Mouse (Mus musculus): Measurements from ENCODE around the gene Npdc1. TPM values are rescaled to one million over a fixed set of nuclear protein-coding genes. Genes with fewer than 3 reads are reported as not detected.

Gene Npdc1
- polyA plus RNA-seq, 1 experiment from 2014 or later = 106 TPM

GRCm38 (mm10) chr2:25456205-25456953 is 57.2 kb downstream of the Npdc1 start, which contains the start of gene Clic3:
Gene Clic3, plus strand, starts transcription at chr2:25456838.
- Histone ChIP-seq H3K4me1 (ENCODE audit: control insufficient read depth, insufficient read depth, low read length) (peaks cover 9% of the 10 kb centered on the region), H3K36me3 (ENCODE audit: control insufficient read depth, insufficient read depth, low read length) (no peaks in the 10 kb centered on the region), H3K4me3 (ENCODE audit: low read depth, low read length) (no peak within 1 kb of the TSS), H3K27me3 (ENCODE audit: control insufficient read depth, insufficient read depth, low read length) (no peaks in the 10 kb centered on the region), H3K9me3 (ENCODE audit: control insufficient read depth, low read length) (no peaks in the 10 kb centered on the region), H3K27ac (ENCODE audit: low read depth, low read length) (no peak within 1 kb of the TSS), H3K9ac (ENCODE audit: low read length) (no peak within 1 kb of the TSS), H3K4me2 (no peak within 1 kb of the TSS)
- WGBS = 66% methylated on average over 14 of the region's 14 CpGs
- no peak for ATAC-seq (ENCODE audit: low FRiP score)
- DNase-seq (ENCODE audit: low spot score, missing footprints) = no peak

- Histone ChIP-seq H3K4me3 (ENCODE audit: low read depth, low read length) (no peak overlapping the region), H3K9ac (ENCODE audit: low read length) (no peak overlapping the region), H3K9me3 (ENCODE audit: control insufficient read depth, low read length) (no peaks in the 10 kb centered on the region), H3K4me1 (ENCODE audit: control insufficient read depth, insufficient read depth, low read length) (peaks cover 10% of the 10 kb centered on the region), H3K27ac (ENCODE audit: low read depth, low read length) (no peak overlapping the region), H3K4me2 (no peak overlapping the region), H3K36me3 (ENCODE audit: control insufficient read depth, insufficient read depth, low read length) (no peaks in the 10 kb centered on the region), H3K27me3 (ENCODE audit: control insufficient read depth, insufficient read depth, low read length) (no peaks in the 10 kb centered on the region)
- WGBS = 81% methylated on average over 9 of the region's 9 CpGs
- ATAC-seq (ENCODE audit: low FRiP score) (no peak), DNase-seq (ENCODE audit: low spot score, missing footprints) (no peak)
These were observed 58.1 kb downstream of the Npdc1 start for GRCm38 (mm10) chr2:25457022-25457896.

GRCm38 (mm10) chr2:25458911-25459310 is 59.8 kb downstream of the Npdc1 start:
- Histone ChIP-seq H3K9me3 (ENCODE audit: control insufficient read depth, low read length) (no peaks in the 10 kb centered on the region), H3K36me3 (ENCODE audit: control insufficient read depth, insufficient read depth, low read length) (no peaks in the 10 kb centered on the region), H3K4me3 (ENCODE audit: low read depth, low read length) (no peak overlapping the region), H3K4me1 (ENCODE audit: control insufficient read depth, insufficient read depth, low read length) (peaks cover 10% of the 10 kb centered on the region), H3K27me3 (ENCODE audit: control insufficient read depth, insufficient read depth, low read length) (no peaks in the 10 kb centered on the region), H3K4me2 (no peak overlapping the region), H3K27ac (ENCODE audit: low read depth, low read length) (no peak overlapping the region), H3K9ac (ENCODE audit: low read length) (no peak overlapping the region)
- no peak for ATAC-seq (ENCODE audit: low FRiP score)
- DNase-seq (ENCODE audit: low spot score, missing footprints) = no peak
- WGBS = 81% methylated on average over 5 of the region's 5 CpGs

Small RNA genes within 50 kb of the gene (microRNA-seq; reads per million reads assigned to microRNA genes)
- gene Mir3087 = not detected

Other genes with a start within 250 kb of the Npdc1 start
- gene Nrarp, start 218.6 kb upstream of the Npdc1 start, polyA plus RNA-seq (2014; fragmentation: Nextera tagmentation; extraction: Ambion mirVana) = 60.3 and 63.9 TPM in 2 replicates
- 1.4 and 1.5 TPM in 2 replicates for gene Tor4a, start 202.5 kb upstream of the Npdc1 start, polyA plus RNA-seq (2014; fragmentation: Nextera tagmentation; extraction: Ambion mirVana)
- 96.4 and 102 TPM in 2 replicates for gene Nelfb, start 187.9 kb upstream of the Npdc1 start, polyA plus RNA-seq (2014; fragmentation: Nextera tagmentation; extraction: Ambion mirVana)
- not detected in 2 replicates for gene Stpg3, start 184.7 kb upstream of the Npdc1 start, polyA plus RNA-seq (2014; fragmentation: Nextera tagmentation; extraction: Ambion mirVana)
- 0.94 TPM in 1 of 2 replicates, not detected in the other for gene Fam166a, start 180.6 kb upstream of the Npdc1 start, polyA plus RNA-seq (2014; fragmentation: Nextera tagmentation; extraction: Ambion mirVana)
- gene Tubb4b, start 174.6 kb upstream of the Npdc1 start, polyA plus RNA-seq (2014; fragmentation: Nextera tagmentation; extraction: Ambion mirVana) = 535 and 571 TPM in 2 replicates
- gene Slc34a3, start 165.0 kb upstream of the Npdc1 start, polyA plus RNA-seq (2014; fragmentation: Nextera tagmentation; extraction: Ambion mirVana) = not detected in 2 replicates
- not detected in 2 replicates for gene Rnf224, start 162.6 kb upstream of the Npdc1 start, polyA plus RNA-seq (2014; fragmentation: Nextera tagmentation; extraction: Ambion mirVana)
- 24.4 and 26.9 TPM in 2 replicates for gene Rnf208, start 157.1 kb upstream of the Npdc1 start, polyA plus RNA-seq (2014; fragmentation: Nextera tagmentation; extraction: Ambion mirVana)
- gene Cysrt1, start 156.9 kb upstream of the Npdc1 start, polyA plus RNA-seq (2014; fragmentation: Nextera tagmentation; extraction: Ambion mirVana) = 0.32 TPM in 1 of 2 replicates, not detected in the other
- 3.3 and 4.1 TPM in 2 replicates for gene AL732309.1, start 152.5 kb upstream of the Npdc1 start, polyA plus RNA-seq (2014; fragmentation: Nextera tagmentation; extraction: Ambion mirVana)
- 14.7 and 16.0 TPM in 2 replicates for gene Tmem203, start 143.9 kb upstream of the Npdc1 start, polyA plus RNA-seq (2014; fragmentation: Nextera tagmentation; extraction: Ambion mirVana)
- 2.4 and 4.5 TPM in 2 replicates for gene Tprn, start 136.7 kb upstream of the Npdc1 start, polyA plus RNA-seq (2014; fragmentation: Nextera tagmentation; extraction: Ambion mirVana)
- gene Ssna1, start 126.9 kb upstream of the Npdc1 start, polyA plus RNA-seq (2014; fragmentation: Nextera tagmentation; extraction: Ambion mirVana) = 240 and 247 TPM in 2 replicates
- 105 and 117 TPM in 2 replicates for gene Anapc2, start 126.9 kb upstream of the Npdc1 start, polyA plus RNA-seq (2014; fragmentation: Nextera tagmentation; extraction: Ambion mirVana)
- gene Tmem210, start 111.2 kb upstream of the Npdc1 start, polyA plus RNA-seq (2014; fragmentation: Nextera tagmentation; extraction: Ambion mirVana) = not detected in 2 replicates
- not detected in 2 replicates for gene Lrrc26, start 109.4 kb upstream of the Npdc1 start, polyA plus RNA-seq (2014; fragmentation: Nextera tagmentation; extraction: Ambion mirVana)
- gene Grin1, start 80.2 kb upstream of the Npdc1 start, polyA plus RNA-seq (2014; fragmentation: Nextera tagmentation; extraction: Ambion mirVana) = 2.4 and 2.6 TPM in 2 replicates
- gene Man1b1, start 67.0 kb upstream of the Npdc1 start, polyA plus RNA-seq (2014; fragmentation: Nextera tagmentation; extraction: Ambion mirVana) = 87.2 and 88.1 TPM in 2 replicates
- 15.9 and 16.0 TPM in 2 replicates for gene Dpp7, start 43.0 kb upstream of the Npdc1 start, polyA plus RNA-seq (2014; fragmentation: Nextera tagmentation; extraction: Ambion mirVana)
- 3.4 and 6.7 TPM in 2 replicates for gene Uap1l1, start 33.7 kb upstream of the Npdc1 start, polyA plus RNA-seq (2014; fragmentation: Nextera tagmentation; extraction: Ambion mirVana)
- gene Sapcd2, start 27.0 kb upstream of the Npdc1 start, polyA plus RNA-seq (2014; fragmentation: Nextera tagmentation; extraction: Ambion mirVana) = 47.9 and 53.3 TPM in 2 replicates
- 0.12 and 0.23 TPM in 2 replicates for gene Entpd2, start 3.5 kb upstream of the Npdc1 start, polyA plus RNA-seq (2014; fragmentation: Nextera tagmentation; extraction: Ambion mirVana)
- not detected in 2 replicates for gene Fut7, start 23.9 kb downstream of the Npdc1 start, polyA plus RNA-seq (2014; fragmentation: Nextera tagmentation; extraction: Ambion mirVana)
- gene Abca2, start 29.4 kb downstream of the Npdc1 start, polyA plus RNA-seq (2014; fragmentation: Nextera tagmentation; extraction: Ambion mirVana) = 5.2 and 5.4 TPM in 2 replicates
- gene Clic3, start 57.5 kb downstream of the Npdc1 start, polyA plus RNA-seq (2014; fragmentation: Nextera tagmentation; extraction: Ambion mirVana) = 0.18 and 0.25 TPM in 2 replicates
- 21.9 and 23.2 TPM in 2 replicates for gene Paxx, start 61.7 kb downstream of the Npdc1 start, polyA plus RNA-seq (2014; fragmentation: Nextera tagmentation; extraction: Ambion mirVana)
- 0.26 TPM in 1 of 2 replicates, not detected in the other for gene Ptgds, start 70.7 kb downstream of the Npdc1 start, polyA plus RNA-seq (2014; fragmentation: Nextera tagmentation; extraction: Ambion mirVana)
- gene Lcn12, start 94.6 kb downstream of the Npdc1 start, polyA plus RNA-seq (2014; fragmentation: Nextera tagmentation; extraction: Ambion mirVana) = not detected in 2 replicates
- gene Fbxw5, start 101.4 kb downstream of the Npdc1 start, polyA plus RNA-seq (2014; fragmentation: Nextera tagmentation; extraction: Ambion mirVana) = 65.9 and 66.4 TPM in 2 replicates
- gene C8g, start 102.4 kb downstream of the Npdc1 start, polyA plus RNA-seq (2014; fragmentation: Nextera tagmentation; extraction: Ambion mirVana) = 3.6 TPM in 2 replicates
- 29.0 and 31.6 TPM in 2 replicates for gene Traf2, start 147.6 kb downstream of the Npdc1 start, polyA plus RNA-seq (2014; fragmentation: Nextera tagmentation; extraction: Ambion mirVana)
- 385 TPM in 2 replicates for gene Edf1, start 158.5 kb downstream of the Npdc1 start, polyA plus RNA-seq (2014; fragmentation: Nextera tagmentation; extraction: Ambion mirVana)
- 1.4 and 2.2 TPM in 2 replicates for gene Mamdc4, start 175.5 kb downstream of the Npdc1 start, polyA plus RNA-seq (2014; fragmentation: Nextera tagmentation; extraction: Ambion mirVana)
- gene Phpt1, start 175.9 kb downstream of the Npdc1 start, polyA plus RNA-seq (2014; fragmentation: Nextera tagmentation; extraction: Ambion mirVana) = 158 and 159 TPM in 2 replicates
- gene Ajm1, start 182.4 kb downstream of the Npdc1 start, polyA plus RNA-seq (2014; fragmentation: Nextera tagmentation; extraction: Ambion mirVana) = 0.07 and 0.10 TPM in 2 replicates
- gene Rabl6, start 209.2 kb downstream of the Npdc1 start, polyA plus RNA-seq (2014; fragmentation: Nextera tagmentation; extraction: Ambion mirVana) = 49.2 and 51.2 TPM in 2 replicates
- gene Ccdc183, start 218.3 kb downstream of the Npdc1 start, polyA plus RNA-seq (2014; fragmentation: Nextera tagmentation; extraction: Ambion mirVana) = 0.25 and 0.28 TPM in 2 replicates
- 17.9 and 19.1 TPM in 2 replicates for gene Tmem141, start 222.7 kb downstream of the Npdc1 start, polyA plus RNA-seq (2014; fragmentation: Nextera tagmentation; extraction: Ambion mirVana)
- 1.3 and 1.6 TPM in 2 replicates for gene Fcna, start 228.7 kb downstream of the Npdc1 start, polyA plus RNA-seq (2014; fragmentation: Nextera tagmentation; extraction: Ambion mirVana)